Mouse (Mus musculus) forebrain, embryonic 12.5 days (tissue): Measurements from ENCODE around the gene Ddx24. TPM values are rescaled to one million over a fixed set of nuclear protein-coding genes. Genes with fewer than 3 reads are reported as not detected.
"Not testable (repeated sequence)": the region's sequence is repeated elsewhere in the genome, so short reads cannot be mapped to it uniquely, and the experiment has no call there.

Source experiments
- ATAC-seq: fragments of 200-750 bp; cut with Nextera tagmentation; 2 replicates; pipeline ENCODE4 v1.8.0; 2017; ENCODE audit warnings: moderate TSS enrichment; ENCODE audit not compliant: low FRiP score
- H3K27ac ChIP-seq: fragments of 300-500 bp; sonication (generic); 2 replicates; pipeline ENCODE4 v1.5.1; 2016; ENCODE audit warnings: mild to moderate bottlenecking
- H3K27me3 ChIP-seq: fragments of 300-500 bp; sonication (generic); 2 replicates; pipeline ENCODE4 v1.6.1; 2016; ENCODE audit warnings: mild to moderate bottlenecking
- H3K36me3 ChIP-seq: fragments of 300-500 bp; sonication (generic); replicated peaks from 2 replicates; pipeline ENCODE4 v1.6.1; 2016; ENCODE audit warnings: mild to moderate bottlenecking
- H3K4me1 ChIP-seq: fragments of 300-500 bp; sonication (generic); 2 replicates; pipeline ENCODE4 v1.6.1; 2016
- H3K4me2 ChIP-seq: fragments of 300-500 bp; sonication (generic); 2 replicates; pipeline ENCODE4 v1.6.1; 2016; ENCODE audit warnings: mild to moderate bottlenecking, moderate library complexity
- H3K4me3 ChIP-seq: fragments of 300-500 bp; sonication (generic); replicated peaks from 2 replicates; pipeline ENCODE4 v1.5.1; 2016; ENCODE audit warnings: mild to moderate bottlenecking
- H3K9ac ChIP-seq: fragments of 300-500 bp; sonication (generic); 2 replicates; pipeline ENCODE4 v1.6.1; 2016; ENCODE audit warnings: mild to moderate bottlenecking
- H3K9me3 ChIP-seq: fragments of 300-500 bp; sonication (generic); 2 replicates; pipeline ENCODE4 v1.6.1; 2016
- WGBS: fragments of 180-500 bp; shearing (Covaris S2); methylation state at CpG from one replicate; pipeline ENCODE4 v1.1.7; 2016; 5-methylcytosine and 5-hydroxymethylcytosine counted together
- polyA plus RNA-seq: library from polyadenylated mRNA; unstranded; fragments of >200 nt; fragmentation: Nextera tagmentation; extraction: Ambion mirVana; gene quantifications from 2 replicates; pipeline ENCODE4 v1.2.1, GENCODE M21; 2016

Gene Ddx24
- 127 and 134 TPM in 2 replicates for polyA plus RNA-seq

DNA sequence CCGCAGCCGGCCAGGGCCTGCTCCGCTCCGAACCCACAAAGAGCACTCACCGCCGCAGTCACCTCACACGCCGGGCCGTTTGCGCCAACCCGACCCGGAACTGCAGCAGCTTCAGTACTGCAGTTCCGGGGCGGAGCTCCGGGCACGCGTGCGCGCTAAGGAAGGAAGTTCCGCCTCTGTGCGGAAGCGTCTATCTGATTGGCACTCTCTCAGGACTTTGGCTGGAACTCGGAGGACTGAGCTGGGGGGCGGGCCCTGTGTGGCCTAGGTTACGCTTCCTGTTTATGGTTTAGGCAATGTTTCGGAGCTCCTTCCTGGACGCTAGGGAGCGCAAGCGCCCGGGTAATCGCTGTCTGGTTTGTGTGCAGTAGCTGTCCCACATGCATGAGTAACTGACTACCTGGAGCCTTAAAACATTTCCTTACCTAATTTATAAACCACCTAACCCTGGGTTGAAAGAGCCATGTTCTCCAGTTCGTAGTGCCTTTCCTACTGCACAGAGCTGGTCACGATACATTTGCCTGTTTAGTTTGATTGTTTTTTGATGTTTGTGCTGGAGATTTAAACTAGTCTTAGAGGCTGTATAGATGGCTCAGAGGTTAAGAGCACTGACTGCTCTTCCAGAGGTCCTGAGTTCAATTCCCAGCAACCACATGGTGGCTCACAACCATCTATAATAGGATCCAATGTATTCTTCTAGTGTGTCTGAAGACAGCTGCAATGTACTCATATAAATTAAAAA, at the start of gene Ddx24:
TSS of gene Ddx24 (minus strand) at position 102 of the 742 bp plus-strand sequence.
- Histone ChIP-seq H3K27ac (0 out of 2 replicates have a peak within 1 kb of the TSS, but pooled peaks have one; percentile 48), H3K4me1 (peaks cover 31% of the 10 kb centered on the region), H3K9ac (peak within 1 kb of the TSS; percentile 85), H3K4me2 (peak within 1 kb of the TSS; percentile 92), H3K27me3 (no peaks in the 10 kb centered on the region), H3K36me3 (peaks cover 14% of the 10 kb centered on the region), H3K9me3 (no peaks in the 10 kb centered on the region), H3K4me3 (peak within 1 kb of the TSS; percentile 92)
- peak; percentile 100 for ATAC-seq
- 1% methylated on average over 33 of the region's 33 CpGs for WGBS

DNA sequence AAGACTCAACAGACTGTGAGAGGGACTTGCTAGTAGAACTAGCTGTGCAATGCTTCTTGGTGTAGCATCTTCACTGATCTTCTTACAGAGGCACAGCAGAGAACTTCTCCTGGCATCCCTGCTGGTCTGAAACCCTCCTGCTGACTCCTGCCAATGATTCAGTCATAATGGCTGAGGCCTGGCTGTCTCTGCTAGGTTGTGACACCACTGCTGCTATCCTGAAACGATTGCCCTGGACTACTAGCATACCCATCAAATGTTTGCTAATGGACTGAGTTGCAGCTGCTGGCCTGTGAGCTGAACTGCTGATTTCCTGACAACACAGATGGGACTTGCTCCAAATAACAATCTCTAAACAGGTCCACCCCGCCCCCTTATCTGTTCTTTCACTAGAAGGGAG, 48.9 kb upstream of the Ddx24 start:
- Histone ChIP-seq H3K27me3 (no peaks in the 10 kb centered on the region), H3K9me3 (no peaks in the 10 kb centered on the region), H3K36me3 (no peaks in the 10 kb centered on the region), H3K4me2 (no peak overlapping the region), H3K4me1 (no peaks in the 10 kb centered on the region), H3K9ac (no peak overlapping the region), H3K27ac (no peak overlapping the region), H3K4me3 (no peak overlapping the region)
- 58% methylated on average over 2 of the region's 2 CpGs for WGBS
- ATAC-seq, result no peak

GRCm38 (mm10) chr12:103457140-103457539, 31.5 kb upstream of the Ddx24 start, which contains the start of gene Ifi27l2b:
Ifi27l2b (minus strand) TSS chr12:103457223.
- H3K4me2 ChIP-seq, result no peak within 1 kb of the TSS
- no peak within 1 kb of the TSS for H3K4me3 ChIP-seq
- WGBS, result 82% methylated on average over 3 of the region's 3 CpGs
- no peak within 1 kb of the TSS for H3K27ac ChIP-seq
- no peaks in the 10 kb centered on the region for H3K36me3 ChIP-seq
- H3K9ac ChIP-seq, result no peak within 1 kb of the TSS
- no peak for ATAC-seq
- no peaks in the 10 kb centered on the region for H3K4me1 ChIP-seq
- no peaks in the 10 kb centered on the region for H3K9me3 ChIP-seq
- H3K27me3 ChIP-seq, result no peaks in the 10 kb centered on the region

DNA sequence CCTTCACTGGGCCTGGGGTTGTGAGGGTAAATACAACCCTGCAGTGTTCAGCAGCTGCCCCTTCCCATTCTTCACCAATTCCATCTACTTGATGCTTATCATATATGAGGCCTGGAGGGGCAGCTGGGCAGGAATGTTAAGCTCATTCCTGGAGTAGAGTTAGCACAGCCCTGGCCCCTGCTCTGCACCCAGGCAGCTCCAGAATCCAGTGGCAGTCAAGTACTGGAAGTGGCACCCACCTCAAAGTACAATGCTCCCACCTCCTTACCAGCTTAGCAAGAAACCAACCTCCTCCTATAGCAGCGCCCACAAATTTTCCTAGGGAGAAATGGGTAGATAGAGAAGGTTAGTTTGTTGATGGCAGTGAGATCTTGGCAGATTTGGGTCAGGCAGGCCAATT, 31.1 kb upstream of the Ddx24 start:
- not testable (repeated sequence) for H3K27me3 ChIP-seq, H3K27ac ChIP-seq, H3K4me1 ChIP-seq, H3K9me3 ChIP-seq, H3K4me3 ChIP-seq, H3K36me3 ChIP-seq, ATAC-seq, H3K4me2 ChIP-seq, H3K9ac ChIP-seq
- WGBS, result no CpG with 5 or more reads among the region's 1 CpGs

GRCm38 (mm10) chr12:103453361-103453760, 27.7 kb upstream of the Ddx24 start:
- H3K4me3 ChIP-seq, result no peak overlapping the region
- H3K27me3 ChIP-seq, result no peaks in the 10 kb centered on the region
- H3K4me2 ChIP-seq, result no peak overlapping the region
- no peaks in the 10 kb centered on the region for H3K36me3 ChIP-seq
- ATAC-seq, result no peak
- H3K27ac ChIP-seq, result no peak overlapping the region
- H3K4me1 ChIP-seq, result no peaks in the 10 kb centered on the region
- no peak overlapping the region for H3K9ac ChIP-seq
- H3K9me3 ChIP-seq, result no peaks in the 10 kb centered on the region

- WGBS, result 64% methylated on average over 3 of the region's 3 CpGs
- Histone ChIP-seq H3K4me3 (no peak overlapping the region), H3K9me3 (no peaks in the 10 kb centered on the region), H3K36me3 (no peaks in the 10 kb centered on the region), H3K9ac (no peak overlapping the region), H3K4me1 (no peaks in the 10 kb centered on the region), H3K27ac (no peak overlapping the region), H3K4me2 (no peak overlapping the region), H3K27me3 (no peaks in the 10 kb centered on the region)
- ATAC-seq, result no peak
Observed at GRCm38 (mm10) chr12:103445060-103445459, 19.4 kb upstream of the Ddx24 start.

DNA sequence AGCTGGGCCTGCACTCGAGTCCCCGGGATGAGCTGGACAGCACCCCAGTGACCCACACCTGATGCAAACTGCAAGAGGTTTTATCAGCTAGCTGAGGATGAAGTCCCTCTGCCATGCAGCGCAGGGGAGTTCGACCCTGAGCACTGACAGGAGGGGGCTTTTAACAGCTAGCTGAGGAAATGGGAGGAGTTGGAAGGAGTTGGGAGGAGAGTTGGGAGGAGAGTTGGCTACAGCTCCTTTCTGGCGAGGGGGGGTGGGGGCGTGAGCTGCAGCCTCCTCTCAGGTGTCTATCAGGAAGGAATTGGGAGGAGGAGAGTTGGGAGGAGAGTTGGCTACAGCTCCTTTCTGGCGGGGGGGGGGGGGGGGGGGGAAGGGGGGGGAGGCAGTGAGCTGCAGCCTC, 18.6 kb upstream of the Ddx24 start:
- not testable (repeated sequence) for ATAC-seq, H3K9ac ChIP-seq, H3K9me3 ChIP-seq, H3K27ac ChIP-seq, H3K4me3 ChIP-seq, H3K36me3 ChIP-seq, H3K27me3 ChIP-seq, H3K4me1 ChIP-seq, H3K4me2 ChIP-seq
- WGBS, result 48% methylated on average over 6 of the region's 7 CpGs

DNA sequence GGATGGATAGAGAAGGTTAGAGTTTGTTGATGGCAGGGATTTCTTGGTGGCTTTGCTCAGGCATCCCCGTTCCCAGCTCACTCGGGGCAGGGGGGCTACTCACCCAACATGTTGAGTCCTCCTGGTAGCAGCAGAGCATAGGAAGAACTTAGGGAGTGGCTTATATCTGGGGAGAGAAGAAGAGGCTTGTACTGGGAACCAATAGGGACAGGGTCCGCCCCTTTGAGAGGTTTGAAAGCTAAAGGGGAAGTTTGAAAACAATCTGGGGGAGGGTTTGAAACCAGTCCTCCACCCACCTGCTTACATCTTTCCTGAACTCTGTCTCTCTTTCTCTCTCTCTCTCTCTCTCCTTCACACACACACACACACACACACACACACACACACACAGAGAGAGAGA, 17.9 kb upstream of the Ddx24 start, which contains the start of gene Ifi27l2a:
TSS of gene Ifi27l2a (minus strand) at position 157 of the 400 bp plus-strand sequence.
- no peak within 1 kb of the TSS for H3K4me3 ChIP-seq
- H3K4me1 ChIP-seq, result no peaks in the 10 kb centered on the region
- no peak within 1 kb of the TSS for H3K9ac ChIP-seq
- H3K4me2 ChIP-seq, result no peak within 1 kb of the TSS
- no peak for ATAC-seq
- no peaks in the 10 kb centered on the region for H3K27me3 ChIP-seq
- WGBS, result 55% methylated on average over 3 of the region's 3 CpGs
- H3K9me3 ChIP-seq, result no peaks in the 10 kb centered on the region
- no peaks in the 10 kb centered on the region for H3K36me3 ChIP-seq
- no peak within 1 kb of the TSS for H3K27ac ChIP-seq

- Histone ChIP-seq H3K9me3 (no peaks in the 10 kb centered on the region), H3K27me3 (no peaks in the 10 kb centered on the region), H3K27ac (no peak overlapping the region), H3K36me3 (no peaks in the 10 kb centered on the region), H3K4me3 (no peak overlapping the region), H3K4me1 (no peaks in the 10 kb centered on the region), H3K9ac (no peak overlapping the region), H3K4me2 (no peak overlapping the region)
- WGBS, result 100% methylated on average over 1 of the region's 1 CpGs
- ATAC-seq, result no peak
Observed at GRCm38 (mm10) chr12:103437601-103438000, 12.0 kb upstream of the Ddx24 start.

DNA sequence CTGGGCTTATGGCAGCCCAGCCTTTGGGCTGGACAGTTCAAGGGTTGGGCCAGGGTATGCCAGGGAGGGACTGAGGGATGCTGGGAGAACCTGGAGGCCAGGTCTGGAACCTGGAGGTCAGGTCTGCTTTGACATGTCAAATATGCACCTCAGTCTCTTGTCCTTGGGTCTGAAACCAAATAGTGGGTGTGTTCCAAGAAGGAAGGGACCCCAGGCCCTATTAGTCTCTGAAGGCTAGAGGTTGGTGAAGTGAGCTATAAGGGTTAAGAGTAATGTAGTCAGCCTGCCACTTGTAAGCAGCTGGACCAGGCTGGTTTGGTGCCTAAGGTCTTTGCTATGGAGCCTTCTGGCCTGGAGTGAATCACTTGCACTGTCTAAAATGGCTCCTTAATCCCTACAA, 9.2 kb upstream of the Ddx24 start:
- Histone ChIP-seq H3K4me2 (no peak overlapping the region), H3K36me3 (no peaks in the 10 kb centered on the region), H3K4me3 (no peak overlapping the region), H3K9me3 (no peaks in the 10 kb centered on the region), H3K27me3 (no peaks in the 10 kb centered on the region), H3K27ac (no peak overlapping the region), H3K9ac (no peak overlapping the region), H3K4me1 (no peaks in the 10 kb centered on the region)
- ATAC-seq, result no peak

GRCm38 (mm10) chr12:103433986-103434731, 8.5 kb upstream of the Ddx24 start, which contains the start of gene Ifi27:
Ifi27 (plus strand) TSS chr12:103434211.
- Histone ChIP-seq H3K27me3 (no peaks in the 10 kb centered on the region), H3K27ac (no peak within 1 kb of the TSS), H3K4me2 (no peak within 1 kb of the TSS), H3K9me3 (no peaks in the 10 kb centered on the region), H3K9ac (no peak within 1 kb of the TSS), H3K4me1 (no peaks in the 10 kb centered on the region), H3K4me3 (no peak within 1 kb of the TSS), H3K36me3 (no peaks in the 10 kb centered on the region)
- 81% methylated on average over 8 of the region's 8 CpGs for WGBS
- ATAC-seq, result no peak

- Histone ChIP-seq H3K9ac (no peak overlapping the region), H3K27me3 (no peaks in the 10 kb centered on the region), H3K27ac (no peak overlapping the region), H3K9me3 (no peaks in the 10 kb centered on the region), H3K4me2 (no peak overlapping the region), H3K36me3 (no peaks in the 10 kb centered on the region), H3K4me3 (no peak overlapping the region), H3K4me1 (no peaks in the 10 kb centered on the region)
- WGBS, result 80% methylated on average over 2 of the region's 2 CpGs
- no peak for ATAC-seq
Observed at GRCm38 (mm10) chr12:103433430-103433829, 7.8 kb upstream of the Ddx24 start.

DNA sequence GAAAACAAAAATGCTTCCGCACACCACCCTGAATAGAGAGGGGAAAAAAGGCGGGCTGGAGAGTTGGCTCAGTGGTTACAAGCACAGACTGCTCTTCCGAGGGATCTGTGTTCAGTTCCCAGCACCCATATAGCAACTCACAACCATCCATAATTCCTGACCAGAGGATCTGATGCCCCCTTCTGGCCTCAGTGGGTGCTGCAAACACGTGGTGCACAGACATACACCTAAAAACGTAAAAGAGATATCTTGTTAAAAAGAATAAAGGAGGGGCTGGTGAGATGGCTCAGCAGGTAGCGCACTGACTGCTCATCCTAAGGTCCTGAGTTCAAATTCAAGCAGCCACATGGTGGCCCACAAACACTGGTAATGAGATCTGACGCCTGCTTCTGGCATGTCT, 1.1 kb upstream of the Ddx24 start:
- 92% methylated on average over 7 of the region's 7 CpGs for WGBS
- Histone ChIP-seq H3K4me2 (no peak overlapping the region), H3K27ac (no peak overlapping the region), H3K9ac (no peak overlapping the region), H3K36me3 (peaks cover 11% of the 10 kb centered on the region), H3K4me1 (peaks cover 25% of the 10 kb centered on the region), H3K27me3 (no peaks in the 10 kb centered on the region), H3K4me3 (no peak overlapping the region), H3K9me3 (no peaks in the 10 kb centered on the region)
- no peak for ATAC-seq
